Mouse (Mus musculus) hindbrain, postnatal 0 days (tissue): ENCODE data around the gene Kiss1. TPM values are rescaled to one million over a fixed set of nuclear protein-coding genes. Genes with fewer than 3 reads are reported as not detected.

ENCODE experiments used
- ATAC-seq: fragments of 200-750 bp; cut with Nextera tagmentation; 2 replicates; pipeline ENCODE4 v1.8.0; 2017; ENCODE audit warnings: mild to moderate bottlenecking, moderate TSS enrichment, moderate library complexity
- DNase-seq: peaks from one replicate; pipeline ENCODE4 v3.0.0-alpha.2; 2015; ENCODE audit warnings: low spot score
- H3K27ac ChIP-seq: fragments of 300-500 bp; sonication (generic); 2 replicates; pipeline ENCODE4 v1.5.1; 2014; ENCODE audit warnings: mild to moderate bottlenecking
- H3K27me3 ChIP-seq: fragments of 300-500 bp; sonication (generic); 2 replicates; pipeline ENCODE4 v1.6.1; 2014; ENCODE audit warnings: low read length, mixed read lengths; ENCODE audit not compliant: insufficient read depth
- H3K36me3 ChIP-seq: fragments of 300-500 bp; sonication (generic); 2 replicates; pipeline ENCODE4 v1.6.1; 2014; ENCODE audit warnings: low read length, mixed read lengths; ENCODE audit not compliant: insufficient read depth
- H3K4me1 ChIP-seq: fragments of 300-500 bp; sonication (generic); 2 replicates; pipeline ENCODE4 v1.6.1; 2014; ENCODE audit warnings: antibody characterized with exemption, low read length, mixed read lengths; ENCODE audit not compliant: insufficient read depth
- H3K4me2 ChIP-seq: fragments of 300-500 bp; sonication (generic); 2 replicates; pipeline ENCODE4 v1.6.1; 2014; ENCODE audit warnings: low read depth, mild to moderate bottlenecking, low read length, moderate library complexity, mixed read lengths
- H3K4me3 ChIP-seq: fragments of 300-500 bp; sonication (generic); 2 replicates; pipeline ENCODE4 v1.5.1; 2014; ENCODE audit warnings: low read length
- H3K9ac ChIP-seq: fragments of 300-500 bp; sonication (generic); replicated peaks from 2 replicates; pipeline ENCODE4 v1.6.1; 2014; ENCODE audit warnings: mild to moderate bottlenecking, low read length, moderate library complexity, mixed read lengths
- H3K9me3 ChIP-seq: fragments of 300-500 bp; sonication (generic); 2 replicates; pipeline ENCODE4 v1.6.1; 2016; ENCODE audit warnings: low read length, mixed read lengths
- CTCF ChIP-seq: IDR thresholded peaks from 2 replicates; pipeline ENCODE4 v1.5.1; 2016; ENCODE audit warnings: antibody characterized with exemption, control low read depth, low read depth
- WGBS: fragments of 180-500 bp; shearing (Covaris S2); extraction: QIAGEN DNeasy Blood & Tissue Kit; methylation state at CpG from one replicate; pipeline ENCODE4 v1.1.7; 2014; 5-methylcytosine and 5-hydroxymethylcytosine counted together
- polyA plus RNA-seq: library from polyadenylated mRNA; unstranded; fragments of >200 nt; fragmentation: Nextera tagmentation; extraction: Ambion mirVana; gene quantifications from 2 replicates; pipeline ENCODE4 v1.2.1, GENCODE M21; 2015
- total RNA-seq: library from RNA; depleted of rRNA; stranded (reverse); fragments of >200 nt; gene quantifications from 2 replicates; pipeline ENCODE4 v1.2.3, GENCODE M21; 2014; rRNA removed

Kiss1 gene
- total RNA-seq, result not detected in 2 replicates
- 1.4 TPM in 1 of 2 replicates, not detected in the other for polyA plus RNA-seq

GRCm38 (mm10) chr1:133321267-133321925 is at the start of gene Kiss1:
Gene Kiss1 (plus strand): TSS chr1:133321875.
- no peak within 1 kb of the TSS for H3K27ac ChIP-seq
- H3K9me3 ChIP-seq, result no peaks in the 10 kb centered on the region
- ATAC-seq (peak; percentile 54; the same call in 1 of the 2 replicates), DNase-seq (no peak)
- 75% methylated on average over 13 of the region's 13 CpGs for WGBS
- no peaks in the 10 kb centered on the region for H3K4me1 ChIP-seq
- no peak within 1 kb of the TSS for H3K4me2 ChIP-seq
- H3K4me3 ChIP-seq, result no peak within 1 kb of the TSS
- no peaks in the 10 kb centered on the region for H3K36me3 ChIP-seq
- no peak within 1 kb of the TSS for H3K9ac ChIP-seq
- no peaks in the 10 kb centered on the region for H3K27me3 ChIP-seq
- no peak for TF ChIP-seq CTCF

GRCm38 (mm10) chr1:133274163-133274562 is 47.5 kb upstream of the Kiss1 start:
- DNase-seq (no peak), ATAC-seq (no peak)
- H3K9ac ChIP-seq, result no peak overlapping the region
- H3K4me1 ChIP-seq, result no peaks in the 10 kb centered on the region
- no peak overlapping the region for H3K27ac ChIP-seq
- no peak overlapping the region for H3K4me3 ChIP-seq
- no peaks in the 10 kb centered on the region for H3K27me3 ChIP-seq
- no peak for TF ChIP-seq CTCF
- H3K9me3 ChIP-seq, result no peaks in the 10 kb centered on the region
- 91% methylated on average over 19 of the region's 19 CpGs for WGBS
- no peak overlapping the region for H3K4me2 ChIP-seq
- peaks cover 18% of the 10 kb centered on the region; the same call in 1 of the 2 replicates for H3K36me3 ChIP-seq

- Histone ChIP-seq H3K36me3 (peaks cover 11% of the 10 kb centered on the region; the same call in 1 of the 2 replicates), H3K27ac (no peak overlapping the region), H3K9me3 (no peaks in the 10 kb centered on the region), H3K9ac (no peak overlapping the region), H3K4me1 (no peaks in the 10 kb centered on the region), H3K4me2 (no peak overlapping the region), H3K27me3 (no peaks in the 10 kb centered on the region), H3K4me3 (no peak overlapping the region)
- no peak for ATAC-seq
- 48% methylated on average over 5 of the region's 5 CpGs for WGBS
- TF ChIP-seq CTCF, result no peak
- no peak for DNase-seq
Measured at GRCm38 (mm10) chr1:133276983-133277382, 44.7 kb upstream of the Kiss1 start.

- peak; percentile 36; the same call in 1 of the 2 replicates for ATAC-seq
- H3K9me3 ChIP-seq, result no peaks in the 10 kb centered on the region
Measured at GRCm38 (mm10) chr1:133278539-133278938, 43.1 kb upstream of the Kiss1 start.

GRCm38 (mm10) chr1:133278946-133279631 is 42.6 kb upstream of the Kiss1 start:
- WGBS, result 48% methylated on average over 15 of the region's 15 CpGs
- Histone ChIP-seq H3K27ac (peak overlapping the region; percentile 76), H3K27me3 (no peaks in the 10 kb centered on the region), H3K4me2 (no peak overlapping the region), H3K36me3 (peaks cover 9% of the 10 kb centered on the region; the same call in 1 of the 2 replicates), H3K4me1 (no peaks in the 10 kb centered on the region), H3K4me3 (no peak overlapping the region), H3K9ac (no peak overlapping the region), H3K9me3 (no peaks in the 10 kb centered on the region)
- ATAC-seq (peak; percentile 53), DNase-seq (peak; percentile 35)
- TF ChIP-seq CTCF, result no peak

More at GRCm38 (mm10) chr1:133278539-133278938, 43.1 kb upstream of the Kiss1 start:
- no peak overlapping the region for H3K4me2 ChIP-seq
- TF ChIP-seq CTCF, result no peak
- H3K4me1 ChIP-seq, result no peaks in the 10 kb centered on the region
- WGBS, result 48% methylated on average over 6 of the region's 6 CpGs
- H3K9ac ChIP-seq, result no peak overlapping the region
- no peaks in the 10 kb centered on the region for H3K27me3 ChIP-seq
- H3K4me3 ChIP-seq, result no peak overlapping the region
- DNase-seq, result peak; percentile 49
- peaks cover 11% of the 10 kb centered on the region; the same call in 1 of the 2 replicates for H3K36me3 ChIP-seq
- H3K27ac ChIP-seq, result peak overlapping the region; percentile 76; the same call in 1 of the 2 replicates

GRCm38 (mm10) chr1:133279632-133280093 is 42.0 kb upstream of the Kiss1 start:
- Histone ChIP-seq H3K9me3 (no peaks in the 10 kb centered on the region), H3K4me3 (no peak overlapping the region), H3K36me3 (peaks cover 4% of the 10 kb centered on the region; the same call in 1 of the 2 replicates), H3K4me2 (no peak overlapping the region), H3K9ac (0 out of 2 replicates have a peak overlapping the region, but pooled peaks have one; percentile 9), H3K27me3 (no peaks in the 10 kb centered on the region), H3K27ac (peak overlapping the region; percentile 76), H3K4me1 (no peaks in the 10 kb centered on the region)
- 51% methylated on average over 11 of the region's 11 CpGs for WGBS
- peak; percentile 51 for ATAC-seq
- peak; percentile 55 for DNase-seq
- no peak for TF ChIP-seq CTCF
